Mouse (Mus musculus) forebrain, embryonic 12.5 days (tissue): ENCODE measurements around the gene Il17rc. TPM values are rescaled to one million over a fixed set of nuclear protein-coding genes. Genes with fewer than 3 reads are reported as not detected.

Experiments used
- microRNA-seq: library from miRNA; unstranded; fragments of <30 nt; microRNA quantifications from one replicate; pipeline ENCODE4, GENCODE M21; 2017
- polyA plus RNA-seq: library from polyadenylated mRNA; unstranded; fragments of >200 nt; fragmentation: Nextera tagmentation; extraction: Ambion mirVana; gene quantifications from 2 replicates; pipeline ENCODE4 v1.2.1, GENCODE M21; 2016

The Il17rc gene
- polyA plus RNA-seq, 1 experiment from 2014 or later, result 2.2 TPM

Small RNAs within 50 kb of the gene (microRNA-seq; reads per million reads assigned to microRNA genes)
- not detected for gene Gm23365
- not detected for gene Gm24387

Other genes with a start within 250 kb of the Il17rc start
- gene Mtmr14, start 233.6 kb upstream of the Il17rc start, polyA plus RNA-seq, result 46.2 and 50.0 TPM in 2 replicates
- 0.22 and 0.34 TPM in 2 replicates for gene Cpne9, start 189.1 kb upstream of the Il17rc start, polyA plus RNA-seq
- gene Brpf1, start 164.3 kb upstream of the Il17rc start, polyA plus RNA-seq, result 30.6 and 34.7 TPM in 2 replicates
- gene Ogg1, start 144.5 kb upstream of the Il17rc start, polyA plus RNA-seq, result 13.6 and 13.7 TPM in 2 replicates
- 57.9 and 59.1 TPM in 2 replicates for gene Camk1, start 127.4 kb upstream of the Il17rc start, polyA plus RNA-seq
- 67.6 and 70.7 TPM in 2 replicates for gene Tada3, start 93.5 kb upstream of the Il17rc start, polyA plus RNA-seq
- 327 and 333 TPM in 2 replicates for gene Arpc4, start 93.3 kb upstream of the Il17rc start, polyA plus RNA-seq
- gene Ttll3, start 82.2 kb upstream of the Il17rc start, polyA plus RNA-seq, result 6.5 and 7.0 TPM in 2 replicates
- gene Rpusd3, start 52.1 kb upstream of the Il17rc start, polyA plus RNA-seq, result 23.8 and 28.1 TPM in 2 replicates
- not detected in 2 replicates for gene Cidec, start 35.7 kb upstream of the Il17rc start, polyA plus RNA-seq
- 68.5 and 71.3 TPM in 2 replicates for gene Jagn1, start 28.9 kb upstream of the Il17rc start, polyA plus RNA-seq
- 0.46 and 0.55 TPM in 2 replicates for gene Il17re, start 12.9 kb upstream of the Il17rc start, polyA plus RNA-seq
- gene Creld1, start 11.9 kb downstream of the Il17rc start, polyA plus RNA-seq, result 39.6 and 43.1 TPM in 2 replicates
- gene Prrt3, start 30.5 kb downstream of the Il17rc start, polyA plus RNA-seq, result 2.3 and 2.4 TPM in 2 replicates
- gene Emc3, start 60.2 kb downstream of the Il17rc start, polyA plus RNA-seq, result 77.4 and 78.5 TPM in 2 replicates
- gene Fancd2, start 60.3 kb downstream of the Il17rc start, polyA plus RNA-seq, result 15.9 and 18.8 TPM in 2 replicates
- 0.28 and 0.35 TPM in 2 replicates for gene Fancd2os, start 129.3 kb downstream of the Il17rc start, polyA plus RNA-seq
- gene Brk1, start 133.3 kb downstream of the Il17rc start, polyA plus RNA-seq, result 189 and 194 TPM in 2 replicates
- 54.9 and 61.8 TPM in 2 replicates for gene Vhl, start 152.5 kb downstream of the Il17rc start, polyA plus RNA-seq
- gene Irak2, start 167.0 kb downstream of the Il17rc start, polyA plus RNA-seq, result 0.63 and 1.6 TPM in 2 replicates
- 0.94 and 0.96 TPM in 2 replicates for gene Tatdn2, start 225.6 kb downstream of the Il17rc start, polyA plus RNA-seq
- gene Ghrl, start 248.5 kb downstream of the Il17rc start, polyA plus RNA-seq, result 0.92 and 1.2 TPM in 2 replicates